Mouse (Mus musculus) intestine, embryonic 15.5 days (tissue): Measurements from ENCODE around the gene Tgfb1i1. TPM values are rescaled to one million over a fixed set of nuclear protein-coding genes. Genes with fewer than 3 reads are reported as not detected.

ENCODE experiments used
- ATAC-seq: fragments of 200-750 bp; cut with Nextera tagmentation; 2 replicates; pipeline ENCODE4 v1.8.0; 2017; ENCODE audit warnings: moderate TSS enrichment, moderate library complexity
- H3K27ac ChIP-seq: fragments of 300-500 bp; sonication (generic); 2 replicates; pipeline ENCODE4 v1.5.1; 2015; ENCODE audit warnings: mild to moderate bottlenecking, inconsistent platforms
- H3K27me3 ChIP-seq: fragments of 300-500 bp; sonication (generic); replicated peaks from 2 replicates; pipeline ENCODE4 v1.6.1; 2015; ENCODE audit warnings: inconsistent platforms
- H3K36me3 ChIP-seq: fragments of 300-500 bp; sonication (generic); 2 replicates; pipeline ENCODE4 v1.6.1; 2015; ENCODE audit warnings: inconsistent platforms
- H3K4me1 ChIP-seq: fragments of 300-500 bp; sonication (generic); replicated peaks from 2 replicates; pipeline ENCODE4 v1.6.1; 2015; ENCODE audit warnings: inconsistent platforms
- H3K4me2 ChIP-seq: fragments of 300-500 bp; sonication (generic); replicated peaks from 2 replicates; pipeline ENCODE4 v1.6.1; 2015; ENCODE audit warnings: mild to moderate bottlenecking, inconsistent platforms
- H3K4me3 ChIP-seq: fragments of 300-500 bp; sonication (generic); replicated peaks from 2 replicates; pipeline ENCODE4 v1.5.1; 2015; ENCODE audit warnings: inconsistent platforms
- H3K9ac ChIP-seq: fragments of 300-500 bp; sonication (generic); 2 replicates; pipeline ENCODE4 v1.6.1; 2015; ENCODE audit warnings: inconsistent platforms
- H3K9me3 ChIP-seq: fragments of 300-500 bp; sonication (generic); 2 replicates; pipeline ENCODE4 v1.6.1; 2016; ENCODE audit warnings: inconsistent platforms
- WGBS: fragments of 180-500 bp; shearing (Covaris S2); methylation state at CpG from one replicate; pipeline ENCODE4 v1.1.7; 2015; 5-methylcytosine and 5-hydroxymethylcytosine counted together
- polyA plus RNA-seq: library from polyadenylated mRNA; unstranded; fragments of >200 nt; fragmentation: Nextera tagmentation; extraction: Ambion mirVana; gene quantifications from 2 replicates; pipeline ENCODE4 v1.2.1, GENCODE M21; 2015

Tgfb1i1 gene
- polyA plus RNA-seq, 1 experiment from 2014 or later: 163 TPM

DNA sequence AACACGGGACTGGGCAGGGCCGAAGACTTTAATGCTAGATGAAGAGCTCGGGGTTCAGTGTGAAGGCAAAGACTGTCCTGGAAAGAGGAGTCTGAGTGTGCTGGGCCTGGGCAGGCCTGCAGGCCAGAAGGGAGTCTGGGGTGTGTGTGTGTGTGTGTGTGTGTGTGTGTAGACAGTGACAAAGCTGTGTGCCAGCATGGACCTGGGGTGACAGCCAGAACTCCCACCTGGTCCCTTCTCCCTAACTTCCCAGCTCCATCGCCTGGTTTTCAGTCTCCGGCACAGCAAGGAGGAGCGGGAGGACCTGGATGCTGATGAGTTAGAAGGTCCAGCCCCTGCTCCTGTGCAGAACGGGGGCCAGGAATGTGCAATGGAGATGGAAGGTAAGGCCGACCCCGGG lies 24.9 kb downstream of the Tgfb1i1 start:
- Histone ChIP-seq H3K9me3 (no peaks in the 10 kb centered on the region), H3K4me1 (peaks cover 3% of the 10 kb centered on the region; the same call in 1 of the 2 replicates), H3K4me2 (no peak overlapping the region), H3K27me3 (no peaks in the 10 kb centered on the region), H3K4me3 (no peak overlapping the region), H3K36me3 (peaks cover 47% of the 10 kb centered on the region), H3K27ac (no peak overlapping the region), H3K9ac (no peak overlapping the region)
- WGBS: 95% methylated on average over 9 of the region's 9 CpGs
- no peak for ATAC-seq

- WGBS: 87% methylated on average over 6 of the region's 6 CpGs
- Histone ChIP-seq H3K36me3 (peaks cover 55% of the 10 kb centered on the region), H3K4me3 (no peak overlapping the region), H3K4me2 (no peak overlapping the region), H3K4me1 (no peaks in the 10 kb centered on the region; the same call in 1 of the 2 replicates), H3K9ac (no peak overlapping the region), H3K27ac (no peak overlapping the region), H3K27me3 (no peaks in the 10 kb centered on the region), H3K9me3 (no peaks in the 10 kb centered on the region)
- ATAC-seq: no peak
Measured at GRCm38 (mm10) chr7:128276051-128276450, 29.4 kb downstream of the Tgfb1i1 start.

- H3K4me1 ChIP-seq: peaks cover 9% of the 10 kb centered on the region; the same call in 1 of the 2 replicates
- ATAC-seq: peak; percentile 60; the same call in 1 of the 2 replicates
- no peak overlapping the region for H3K27ac ChIP-seq
- H3K4me2 ChIP-seq: no peak overlapping the region
- no peaks in the 10 kb centered on the region for H3K27me3 ChIP-seq
- no peak overlapping the region for H3K9ac ChIP-seq
- H3K4me3 ChIP-seq: no peak overlapping the region
- H3K9me3 ChIP-seq: no peaks in the 10 kb centered on the region
- H3K36me3 ChIP-seq: peaks cover 25% of the 10 kb centered on the region
- 88% methylated on average over 4 of the region's 4 CpGs for WGBS
Measured at GRCm38 (mm10) chr7:128279750-128280149, 33.1 kb downstream of the Tgfb1i1 start.

- Histone ChIP-seq H3K9me3 (no peaks in the 10 kb centered on the region), H3K9ac (no peak overlapping the region), H3K27ac (no peak overlapping the region), H3K4me2 (no peak overlapping the region), H3K4me1 (peaks cover 9% of the 10 kb centered on the region; the same call in 1 of the 2 replicates), H3K27me3 (no peaks in the 10 kb centered on the region), H3K36me3 (peaks cover 6% of the 10 kb centered on the region), H3K4me3 (no peak overlapping the region)
- 86% methylated on average over 11 of the region's 11 CpGs for WGBS
- ATAC-seq: no peak
Measured at GRCm38 (mm10) chr7:128281765-128282164, 35.2 kb downstream of the Tgfb1i1 start.

DNA sequence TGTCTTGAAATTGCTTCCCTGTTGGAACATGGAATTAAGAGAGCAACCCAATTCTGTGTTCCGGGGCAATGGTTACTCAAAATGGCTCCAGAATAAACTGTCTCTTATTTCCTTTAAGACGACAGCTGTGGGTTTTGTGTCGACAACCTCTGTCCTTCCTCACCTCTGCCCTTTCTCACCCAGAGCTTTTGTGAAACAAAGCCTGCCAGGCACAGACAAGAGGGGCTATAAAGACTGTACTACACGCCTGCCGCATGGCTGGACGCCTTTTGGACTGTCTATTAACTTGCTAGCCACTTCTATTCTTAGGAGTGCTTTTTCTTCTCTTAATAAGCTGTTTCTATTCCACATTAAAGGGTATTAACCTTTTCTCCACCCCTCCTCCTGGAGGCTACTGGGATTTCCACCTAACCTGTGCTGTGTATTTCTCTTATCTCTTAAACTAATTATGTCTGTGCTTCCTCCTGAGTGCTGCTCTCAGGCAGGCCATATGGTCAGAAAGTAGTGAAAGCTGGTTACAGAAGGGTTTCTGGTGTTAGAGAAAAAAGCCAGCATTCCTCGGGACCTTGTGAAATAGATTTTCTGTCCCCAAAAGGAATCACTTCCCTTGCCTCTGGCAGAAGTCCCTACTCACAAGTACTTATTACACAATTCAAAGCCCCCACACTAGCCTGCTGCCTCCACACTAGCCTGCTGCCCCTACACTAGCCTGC lies 36.1 kb downstream of the Tgfb1i1 start:
- Histone ChIP-seq H3K4me1 (peaks cover 9% of the 10 kb centered on the region; the same call in 1 of the 2 replicates), H3K27me3 (no peaks in the 10 kb centered on the region), H3K4me2 (no peak overlapping the region), H3K4me3 (no peak overlapping the region), H3K27ac (peak overlapping the region; percentile 42; the same call in 1 of the 2 replicates), H3K9me3 (no peaks in the 10 kb centered on the region), H3K36me3 (peaks cover 2% of the 10 kb centered on the region), H3K9ac (no peak overlapping the region)
- peak; percentile 54 for ATAC-seq
- 33% methylated on average over 7 of the region's 7 CpGs for WGBS

GRCm38 (mm10) chr7:128284047-128284446 lies 37.4 kb downstream of the Tgfb1i1 start:
- no peak overlapping the region for H3K4me2 ChIP-seq
- H3K9ac ChIP-seq: no peak overlapping the region
- H3K4me3 ChIP-seq: no peak overlapping the region
- peaks cover 2% of the 10 kb centered on the region; the same call in 1 of the 2 replicates for H3K36me3 ChIP-seq
- H3K27me3 ChIP-seq: no peaks in the 10 kb centered on the region
- no peak for ATAC-seq
- WGBS: 48% methylated on average over 5 of the region's 5 CpGs
- H3K4me1 ChIP-seq: peaks cover 15% of the 10 kb centered on the region
- no peaks in the 10 kb centered on the region for H3K9me3 ChIP-seq
- 0 out of 2 replicates have a peak overlapping the region, but pooled peaks have one; percentile 22 for H3K27ac ChIP-seq

GRCm38 (mm10) chr7:128285060-128285459 lies 38.4 kb downstream of the Tgfb1i1 start:
- 86% methylated on average over 8 of the region's 8 CpGs for WGBS
- no peaks in the 10 kb centered on the region for H3K9me3 ChIP-seq
- H3K9ac ChIP-seq: no peak overlapping the region
- H3K27ac ChIP-seq: no peak overlapping the region
- no peak overlapping the region for H3K4me3 ChIP-seq
- no peaks in the 10 kb centered on the region for H3K27me3 ChIP-seq
- peaks cover 18% of the 10 kb centered on the region for H3K4me1 ChIP-seq
- H3K36me3 ChIP-seq: peaks cover 2% of the 10 kb centered on the region; the same call in 1 of the 2 replicates
- ATAC-seq: no peak
- no peak overlapping the region for H3K4me2 ChIP-seq

DNA sequence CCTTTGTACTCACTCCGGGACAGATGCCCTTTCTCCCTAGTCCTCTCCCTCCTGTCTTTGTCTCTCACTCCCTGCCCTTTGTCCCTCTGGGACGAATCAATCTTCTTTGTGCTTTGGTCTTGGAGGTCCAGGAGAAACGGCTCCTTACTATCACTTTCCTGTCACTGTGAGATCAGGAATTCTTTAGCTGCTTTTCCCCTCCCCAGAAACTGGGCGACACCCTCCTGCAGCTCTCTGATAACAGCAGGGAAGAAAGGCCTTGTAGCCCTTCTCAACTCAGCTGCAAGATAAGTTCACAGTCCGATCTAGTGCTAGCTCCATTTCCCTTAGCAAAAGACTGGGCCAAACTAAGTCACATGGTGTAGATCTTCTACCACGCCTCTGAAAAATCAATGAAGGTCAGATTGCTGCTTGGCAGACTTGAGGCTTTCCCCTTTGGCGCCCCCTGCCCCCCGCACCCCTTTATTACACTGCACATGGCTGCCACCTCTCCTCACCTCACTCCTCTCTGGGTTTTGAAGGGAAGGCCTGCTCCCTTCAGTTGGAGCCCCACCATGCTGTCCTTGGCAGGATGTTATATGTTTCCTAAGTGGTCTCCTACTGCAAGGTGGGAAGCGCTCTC lies 42.4 kb downstream of the Tgfb1i1 start:
- H3K36me3 ChIP-seq: peaks cover 7% of the 10 kb centered on the region; the same call in 1 of the 2 replicates

DNA sequence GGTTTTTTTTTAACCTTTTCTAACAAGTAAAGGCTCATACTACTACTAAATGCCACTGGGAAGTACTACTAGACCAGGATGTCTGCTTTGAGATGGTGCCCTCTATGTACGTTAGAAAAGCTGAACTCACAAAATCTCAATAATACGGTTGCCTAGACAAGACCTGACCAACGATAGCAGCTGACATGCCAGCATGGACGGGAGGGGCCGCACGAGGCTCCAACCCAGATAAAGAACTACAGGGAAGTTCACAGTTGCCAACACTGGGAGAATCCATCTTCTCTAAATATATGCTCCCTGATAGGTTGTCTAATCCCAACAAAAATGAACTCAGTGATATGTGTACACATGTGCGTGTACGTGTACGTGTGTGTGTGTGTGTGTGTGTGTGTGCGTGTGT lies 48.2 kb downstream of the Tgfb1i1 start:
- 0 out of 2 replicates have a peak, but pooled peaks cover 4% of the 10 kb centered on the region for H3K36me3 ChIP-seq
- no peaks in the 10 kb centered on the region for H3K27me3 ChIP-seq
- H3K9ac ChIP-seq: no peak overlapping the region
- no peaks in the 10 kb centered on the region for H3K9me3 ChIP-seq
- no peak overlapping the region for H3K27ac ChIP-seq
- H3K4me1 ChIP-seq: peaks cover 18% of the 10 kb centered on the region
- ATAC-seq: no peak
- H3K4me3 ChIP-seq: no peak overlapping the region
- WGBS: 87% methylated on average over 10 of the region's 10 CpGs
- H3K4me2 ChIP-seq: no peak overlapping the region

More for the DNA sequence above, 42.4 kb downstream of the Tgfb1i1 start:
- Histone ChIP-seq H3K9ac (no peak overlapping the region), H3K4me2 (peak overlapping the region; percentile 38), H3K4me3 (no peak overlapping the region), H3K27ac (peak overlapping the region; percentile 71), H3K27me3 (no peaks in the 10 kb centered on the region), H3K4me1 (peaks cover 11% of the 10 kb centered on the region), H3K9me3 (no peaks in the 10 kb centered on the region)
- ATAC-seq: peak; percentile 95
- WGBS: 24% methylated on average over 9 of the region's 9 CpGs

GRCm38 (mm10) chr7:128296514-128296913 lies 49.9 kb downstream of the Tgfb1i1 start:
- Histone ChIP-seq H3K4me3 (peak overlapping the region; percentile 72), H3K9ac (0 out of 2 replicates have a peak overlapping the region, but pooled peaks have one; percentile 88)

GRCm38 (mm10) chr7:128297291-128297616 lies 50.6 kb downstream of the Tgfb1i1 start:
- Histone ChIP-seq H3K9ac (peak overlapping the region; percentile 88), H3K4me1 (peaks cover 18% of the 10 kb centered on the region)
- WGBS: 24% methylated on average over 10 of the region's 10 CpGs

More at GRCm38 (mm10) chr7:128296514-128296913, 49.9 kb downstream of the Tgfb1i1 start:
- Histone ChIP-seq H3K4me2 (peak overlapping the region; percentile 63), H3K27me3 (no peaks in the 10 kb centered on the region), H3K4me1 (peaks cover 18% of the 10 kb centered on the region), H3K27ac (no peak overlapping the region), H3K36me3 (no peaks in the 10 kb centered on the region), H3K9me3 (no peaks in the 10 kb centered on the region)
- 71% methylated on average over 3 of the region's 3 CpGs for WGBS
- no peak for ATAC-seq

GRCm38 (mm10) chr7:128297617-128298480 lies 51.2 kb downstream of the Tgfb1i1 start, which contains the start of gene BC017158:
Gene BC017158, minus strand, starts transcription at chr7:128298170.
- H3K9me3 ChIP-seq: no peaks in the 10 kb centered on the region
- WGBS: 1% methylated on average over 47 of the region's 47 CpGs
- H3K36me3 ChIP-seq: no peaks in the 10 kb centered on the region
- H3K4me3 ChIP-seq: peak within 1 kb of the TSS; percentile 72
- ATAC-seq: peak; percentile 94
- peaks cover 18% of the 10 kb centered on the region for H3K4me1 ChIP-seq
- peak within 1 kb of the TSS; percentile 93 for H3K27ac ChIP-seq
- H3K27me3 ChIP-seq: no peaks in the 10 kb centered on the region
- H3K9ac ChIP-seq: peak within 1 kb of the TSS; percentile 88
- peak within 1 kb of the TSS; percentile 63 for H3K4me2 ChIP-seq

More at GRCm38 (mm10) chr7:128297291-128297616, 50.6 kb downstream of the Tgfb1i1 start:
- ATAC-seq: peak; percentile 26
- peak overlapping the region; percentile 63 for H3K4me2 ChIP-seq
- peak overlapping the region; percentile 93 for H3K27ac ChIP-seq
- H3K9me3 ChIP-seq: no peaks in the 10 kb centered on the region
- H3K4me3 ChIP-seq: peak overlapping the region; percentile 72
- no peaks in the 10 kb centered on the region for H3K36me3 ChIP-seq
- H3K27me3 ChIP-seq: no peaks in the 10 kb centered on the region
